Mouse (Mus musculus): ENCODE results near the gene Exoc4. TPM values are rescaled to one million over a fixed set of nuclear protein-coding genes. Genes with fewer than 3 reads are reported as not detected.

The Exoc4 gene
- polyA plus RNA-seq (2014; fragmentation: Nextera tagmentation; extraction: Ambion mirVana), result 39.0 and 40.2 TPM in 2 replicates

GRCm38 (mm10) chr6:33248894-33249758 lies at the start of gene Exoc4:
TSS of gene Exoc4 (plus strand) at chr6:33249085.
- no peaks in the 10 kb centered on the region for H3K4me1 ChIP-seq (ENCODE audit: control insufficient read depth, insufficient read depth, low read length)
- no peaks in the 10 kb centered on the region for H3K9me3 ChIP-seq (ENCODE audit: control insufficient read depth, low read depth, low read length)
- peak; percentile 100 for ATAC-seq (ENCODE audit: insufficient number of reproducible peaks, insufficient read depth, low FRiP score, low read depth)
- H3K4me3 ChIP-seq (ENCODE audit: low read depth, low read length), result peak within 1 kb of the TSS; percentile 91
- H3K36me3 ChIP-seq (ENCODE audit: control insufficient read depth, insufficient read depth, low read length), result no peaks in the 10 kb centered on the region
- no peaks in the 10 kb centered on the region for H3K27me3 ChIP-seq (ENCODE audit: control insufficient read depth, insufficient read depth, low read length)
- 0 out of 2 replicates have a peak within 1 kb of the TSS, but pooled peaks have one; percentile 15 for H3K27ac ChIP-seq (ENCODE audit: low read length)
- H3K9ac ChIP-seq (replicated peaks; ENCODE audit: low read depth, low read length), result peak within 1 kb of the TSS; percentile 73
- peak within 1 kb of the TSS; percentile 79 for H3K4me2 ChIP-seq (replicated peaks; ENCODE audit: low read depth, low read length)
- 2% methylated on average over 33 of the region's 34 CpGs for WGBS

- Histone ChIP-seq H3K9ac (replicated peaks; ENCODE audit: low read depth, low read length) (no peak overlapping the region), H3K9me3 (ENCODE audit: control insufficient read depth, low read depth, low read length) (no peaks in the 10 kb centered on the region), H3K27ac (ENCODE audit: low read length) (no peak overlapping the region), H3K4me2 (replicated peaks; ENCODE audit: low read depth, low read length) (no peak overlapping the region), H3K27me3 (ENCODE audit: control insufficient read depth, insufficient read depth, low read length) (no peaks in the 10 kb centered on the region), H3K4me1 (ENCODE audit: control insufficient read depth, insufficient read depth, low read length) (no peaks in the 10 kb centered on the region), H3K36me3 (ENCODE audit: control insufficient read depth, insufficient read depth, low read length) (no peaks in the 10 kb centered on the region), H3K4me3 (ENCODE audit: low read depth, low read length) (no peak overlapping the region)
- WGBS, result 81% methylated on average over 3 of the region's 3 CpGs
- ATAC-seq (ENCODE audit: insufficient number of reproducible peaks, insufficient read depth, low FRiP score, low read depth), result no peak
Observed at GRCm38 (mm10) chr6:33218780-33219179, 30.1 kb upstream of the Exoc4 start.

- Histone ChIP-seq H3K27ac (ENCODE audit: low read length) (no peak overlapping the region), H3K4me3 (ENCODE audit: low read depth, low read length) (no peak overlapping the region), H3K9me3 (ENCODE audit: control insufficient read depth, low read depth, low read length) (no peaks in the 10 kb centered on the region), H3K4me2 (replicated peaks; ENCODE audit: low read depth, low read length) (no peak overlapping the region), H3K36me3 (ENCODE audit: control insufficient read depth, insufficient read depth, low read length) (no peaks in the 10 kb centered on the region), H3K4me1 (ENCODE audit: control insufficient read depth, insufficient read depth, low read length) (no peaks in the 10 kb centered on the region), H3K9ac (replicated peaks; ENCODE audit: low read depth, low read length) (no peak overlapping the region), H3K27me3 (ENCODE audit: control insufficient read depth, insufficient read depth, low read length) (no peaks in the 10 kb centered on the region)
- no peak for ATAC-seq (ENCODE audit: insufficient number of reproducible peaks, insufficient read depth, low FRiP score, low read depth)
- WGBS, result 68% methylated on average over 1 of the region's 1 CpGs
Observed at GRCm38 (mm10) chr6:33226700-33227099, 22.2 kb upstream of the Exoc4 start.

GRCm38 (mm10) chr6:33227371-33227770 lies 21.5 kb upstream of the Exoc4 start:
- Histone ChIP-seq H3K9ac (replicated peaks; ENCODE audit: low read depth, low read length) (no peak overlapping the region), H3K4me1 (ENCODE audit: control insufficient read depth, insufficient read depth, low read length) (no peaks in the 10 kb centered on the region), H3K36me3 (ENCODE audit: control insufficient read depth, insufficient read depth, low read length) (no peaks in the 10 kb centered on the region), H3K4me3 (ENCODE audit: low read depth, low read length) (no peak overlapping the region), H3K27me3 (ENCODE audit: control insufficient read depth, insufficient read depth, low read length) (no peaks in the 10 kb centered on the region), H3K27ac (ENCODE audit: low read length) (no peak overlapping the region), H3K9me3 (ENCODE audit: control insufficient read depth, low read depth, low read length) (no peaks in the 10 kb centered on the region), H3K4me2 (replicated peaks; ENCODE audit: low read depth, low read length) (no peak overlapping the region)
- 49% methylated on average over 8 of the region's 8 CpGs for WGBS
- ATAC-seq (ENCODE audit: insufficient number of reproducible peaks, insufficient read depth, low FRiP score, low read depth), result no peak

GRCm38 (mm10) chr6:33241250-33241649 lies 7.6 kb upstream of the Exoc4 start:
- no peaks in the 10 kb centered on the region for H3K4me1 ChIP-seq (ENCODE audit: control insufficient read depth, insufficient read depth, low read length)
- H3K9me3 ChIP-seq (ENCODE audit: control insufficient read depth, low read depth, low read length), result no peaks in the 10 kb centered on the region
- H3K36me3 ChIP-seq (ENCODE audit: control insufficient read depth, insufficient read depth, low read length), result no peaks in the 10 kb centered on the region
- ATAC-seq (ENCODE audit: insufficient number of reproducible peaks, insufficient read depth, low FRiP score, low read depth), result no peak
- no peak overlapping the region for H3K4me2 ChIP-seq (replicated peaks; ENCODE audit: low read depth, low read length)
- no peak overlapping the region for H3K27ac ChIP-seq (ENCODE audit: low read length)
- H3K9ac ChIP-seq (replicated peaks; ENCODE audit: low read depth, low read length), result no peak overlapping the region
- no peak overlapping the region for H3K4me3 ChIP-seq (ENCODE audit: low read depth, low read length)
- H3K27me3 ChIP-seq (ENCODE audit: control insufficient read depth, insufficient read depth, low read length), result no peaks in the 10 kb centered on the region

GRCm38 (mm10) chr6:33244546-33244945 lies 4.3 kb upstream of the Exoc4 start:
- ATAC-seq (ENCODE audit: insufficient number of reproducible peaks, insufficient read depth, low FRiP score, low read depth), result no peak
- Histone ChIP-seq H3K9me3 (ENCODE audit: control insufficient read depth, low read depth, low read length) (no peaks in the 10 kb centered on the region), H3K9ac (replicated peaks; ENCODE audit: low read depth, low read length) (no peak overlapping the region), H3K4me1 (ENCODE audit: control insufficient read depth, insufficient read depth, low read length) (no peaks in the 10 kb centered on the region), H3K4me3 (ENCODE audit: low read depth, low read length) (no peak overlapping the region), H3K4me2 (replicated peaks; ENCODE audit: low read depth, low read length) (no peak overlapping the region), H3K27me3 (ENCODE audit: control insufficient read depth, insufficient read depth, low read length) (no peaks in the 10 kb centered on the region), H3K27ac (ENCODE audit: low read length) (no peak overlapping the region), H3K36me3 (ENCODE audit: control insufficient read depth, insufficient read depth, low read length) (no peaks in the 10 kb centered on the region)
- 71% methylated on average over 3 of the region's 3 CpGs for WGBS

- no peak overlapping the region for H3K9ac ChIP-seq (replicated peaks; ENCODE audit: low read depth, low read length)
- H3K4me1 ChIP-seq (ENCODE audit: control insufficient read depth, insufficient read depth, low read length), result no peaks in the 10 kb centered on the region
- no peak for ATAC-seq (ENCODE audit: insufficient number of reproducible peaks, insufficient read depth, low FRiP score, low read depth)
- no peak overlapping the region for H3K4me3 ChIP-seq (ENCODE audit: low read depth, low read length)
- no peak overlapping the region for H3K27ac ChIP-seq (ENCODE audit: low read length)
- no peak overlapping the region for H3K4me2 ChIP-seq (replicated peaks; ENCODE audit: low read depth, low read length)
- no peaks in the 10 kb centered on the region for H3K27me3 ChIP-seq (ENCODE audit: control insufficient read depth, insufficient read depth, low read length)
- H3K36me3 ChIP-seq (ENCODE audit: control insufficient read depth, insufficient read depth, low read length), result no peaks in the 10 kb centered on the region
- no peaks in the 10 kb centered on the region for H3K9me3 ChIP-seq (ENCODE audit: control insufficient read depth, low read depth, low read length)
- WGBS, result 79% methylated on average over 5 of the region's 5 CpGs
Observed at GRCm38 (mm10) chr6:33247146-33247545, 1.7 kb upstream of the Exoc4 start.

- no peak overlapping the region for H3K4me2 ChIP-seq (replicated peaks; ENCODE audit: low read depth, low read length)
- no peak for ATAC-seq (ENCODE audit: insufficient number of reproducible peaks, insufficient read depth, low FRiP score, low read depth)
Observed at GRCm38 (mm10) chr6:33247576-33248355, 1.1 kb upstream of the Exoc4 start.

More at GRCm38 (mm10) chr6:33247576-33248355, 1.1 kb upstream of the Exoc4 start:
- Histone ChIP-seq H3K27ac (ENCODE audit: low read length) (no peak overlapping the region), H3K4me3 (ENCODE audit: low read depth, low read length) (no peak overlapping the region), H3K9ac (replicated peaks; ENCODE audit: low read depth, low read length) (no peak overlapping the region), H3K9me3 (ENCODE audit: control insufficient read depth, low read depth, low read length) (no peaks in the 10 kb centered on the region), H3K4me1 (ENCODE audit: control insufficient read depth, insufficient read depth, low read length) (no peaks in the 10 kb centered on the region), H3K27me3 (ENCODE audit: control insufficient read depth, insufficient read depth, low read length) (no peaks in the 10 kb centered on the region), H3K36me3 (ENCODE audit: control insufficient read depth, insufficient read depth, low read length) (no peaks in the 10 kb centered on the region)
- 83% methylated on average over 23 of the region's 23 CpGs for WGBS
